Mouse (Mus musculus) midbrain, embryonic 16.5 days (tissue): ENCODE data around the gene Caskin1. TPM values are rescaled to one million over a fixed set of nuclear protein-coding genes. Genes with fewer than 3 reads are reported as not detected.
A peak's percentile ranks its signal among the peaks of the same experiment; 100 is the strongest.

Experiments used
- ATAC-seq: fragments of 200-750 bp; cut with Nextera tagmentation; 2 replicates; pipeline ENCODE4 v1.8.0; 2017; ENCODE audit warnings: moderate TSS enrichment
- H3K27ac ChIP-seq: fragments of 300-500 bp; sonication (generic); 2 replicates; pipeline ENCODE4 v1.5.1; 2014; ENCODE audit warnings: mild to moderate bottlenecking, low read length, mixed read lengths
- H3K27me3 ChIP-seq: fragments of 300-500 bp; sonication (generic); 2 replicates; pipeline ENCODE4 v1.6.1; 2014; ENCODE audit warnings: low read depth, low read length, mixed read lengths; ENCODE audit not compliant: control insufficient read depth, insufficient read depth
- H3K36me3 ChIP-seq: fragments of 300-500 bp; sonication (generic); 2 replicates; pipeline ENCODE4 v1.6.1; 2014; ENCODE audit warnings: mild to moderate bottlenecking, low read length, moderate library complexity, mixed read lengths; ENCODE audit not compliant: control insufficient read depth, insufficient read depth
- H3K4me1 ChIP-seq: fragments of 300-500 bp; sonication (generic); 2 replicates; pipeline ENCODE4 v1.6.1; 2014; ENCODE audit warnings: mild to moderate bottlenecking, low read length, mixed read lengths; ENCODE audit not compliant: control insufficient read depth, insufficient read depth
- H3K4me2 ChIP-seq: fragments of 300-500 bp; sonication (generic); 2 replicates; pipeline ENCODE4 v1.6.1; 2014; ENCODE audit warnings: mild to moderate bottlenecking, low read length, mixed read lengths
- H3K4me3 ChIP-seq: fragments of 300-500 bp; sonication (generic); 2 replicates; pipeline ENCODE4 v1.5.1; 2014; ENCODE audit warnings: low read depth, mild to moderate bottlenecking, low read length, moderate library complexity, mixed read lengths
- H3K9ac ChIP-seq: fragments of 300-500 bp; sonication (generic); 2 replicates; pipeline ENCODE4 v1.6.1; 2014; ENCODE audit warnings: low read depth, low read length, mixed read lengths
- H3K9me3 ChIP-seq: fragments of 300-500 bp; sonication (generic); replicated peaks from 2 replicates; pipeline ENCODE4 v1.6.1; 2014; ENCODE audit warnings: mild to moderate bottlenecking, low read length, mixed read lengths; ENCODE audit not compliant: control insufficient read depth, poor library complexity, severe bottlenecking
- WGBS: fragments of 180-500 bp; shearing (Covaris S2); extraction: QIAGEN DNeasy Blood & Tissue Kit; methylation state at CpG from one replicate; pipeline ENCODE4 v1.1.7; 2014; 5-methylcytosine and 5-hydroxymethylcytosine counted together
- polyA plus RNA-seq: library from polyadenylated mRNA; unstranded; fragments of >200 nt; fragmentation: Nextera tagmentation; extraction: Ambion mirVana; gene quantifications from 2 replicates; pipeline ENCODE4 v1.2.1, GENCODE M21; 2015

Caskin1 gene
- polyA plus RNA-seq, 1 experiment from 2014 or later: 45.7 TPM

DNA sequence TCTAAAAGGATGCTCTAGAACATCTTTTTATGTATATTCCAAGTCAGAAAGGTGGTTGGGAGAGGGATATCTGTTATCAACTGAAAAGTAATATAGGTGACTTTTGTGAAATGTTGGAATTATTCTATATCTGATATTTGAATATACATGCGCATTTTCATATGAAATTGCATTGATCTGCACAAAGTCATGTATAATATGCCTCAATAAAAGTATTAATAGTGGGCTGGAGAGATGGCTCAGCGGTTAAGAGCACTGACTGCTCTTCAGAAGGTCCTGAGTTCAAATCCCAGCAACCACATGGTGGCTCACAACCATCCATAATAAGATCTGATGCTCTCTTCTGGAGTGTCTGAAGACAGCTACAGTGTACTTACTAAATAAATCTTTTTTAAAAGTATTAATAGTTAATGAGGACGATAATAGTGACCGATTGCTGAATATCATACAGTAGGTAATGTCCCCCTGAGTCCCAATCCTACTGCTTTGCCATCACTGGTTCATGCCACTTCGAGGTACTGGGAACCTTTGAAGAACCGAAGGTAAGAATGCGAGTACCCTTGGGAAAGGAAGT lies 19.0 kb upstream of the Caskin1 start:
- no peaks in the 10 kb centered on the region for H3K9me3 ChIP-seq
- 18% methylated on average over 7 of the region's 7 CpGs for WGBS

GRCm38 (mm10) chr17:24469910-24470602 lies 18.3 kb upstream of the Caskin1 start, which contains the start of the genes E4f1 and Pgp:
TSS of gene E4f1 (minus strand) at chr17:24470313.
TSS of gene Pgp (plus strand) at chr17:24470392.
- H3K27ac ChIP-seq: peak within 1 kb of the TSS; percentile 86
- under 1% methylated on average over 68 of the region's 75 CpGs for WGBS
- peak; percentile 97 for ATAC-seq
- H3K9me3 ChIP-seq: no peaks in the 10 kb centered on the region
- H3K4me2 ChIP-seq: peak within 1 kb of the TSS; percentile 99
- peak within 1 kb of the TSS; percentile 92 for H3K9ac ChIP-seq
- H3K27me3 ChIP-seq: no peaks in the 10 kb centered on the region
- peaks cover 22% of the 10 kb centered on the region for H3K4me1 ChIP-seq
- peak within 1 kb of the TSS; percentile 92 for H3K4me3 ChIP-seq
- H3K36me3 ChIP-seq: peaks cover 5% of the 10 kb centered on the region; the same call in 1 of the 2 replicates

More for the DNA sequence above, 19.0 kb upstream of the Caskin1 start:
- Histone ChIP-seq H3K4me3 (peak overlapping the region; percentile 92), H3K36me3 (peaks cover under 1% of the 10 kb centered on the region; the same call in 1 of the 2 replicates), H3K27ac (peak overlapping the region; percentile 86), H3K9ac (peak overlapping the region; percentile 59), H3K27me3 (no peaks in the 10 kb centered on the region), H3K4me2 (peak overlapping the region; percentile 66), H3K4me1 (peaks cover 22% of the 10 kb centered on the region)
- ATAC-seq: no peak

GRCm38 (mm10) chr17:24470701-24471527 lies 17.5 kb upstream of the Caskin1 start:
- peak; percentile 21 for ATAC-seq
- Histone ChIP-seq H3K4me3 (peak overlapping the region; percentile 92), H3K27me3 (no peaks in the 10 kb centered on the region), H3K27ac (peak overlapping the region; percentile 86), H3K4me2 (peak overlapping the region; percentile 99), H3K9ac (peak overlapping the region; percentile 92), H3K36me3 (peaks cover 10% of the 10 kb centered on the region), H3K9me3 (no peaks in the 10 kb centered on the region), H3K4me1 (peaks cover 22% of the 10 kb centered on the region)
- WGBS: under 1% methylated on average over 68 of the region's 68 CpGs

- 88% methylated on average over 4 of the region's 4 CpGs for WGBS
- ATAC-seq: no peak
- H3K4me3 ChIP-seq: no peak overlapping the region
Measured at GRCm38 (mm10) chr17:24472512-24472911, 15.9 kb upstream of the Caskin1 start.

DNA sequence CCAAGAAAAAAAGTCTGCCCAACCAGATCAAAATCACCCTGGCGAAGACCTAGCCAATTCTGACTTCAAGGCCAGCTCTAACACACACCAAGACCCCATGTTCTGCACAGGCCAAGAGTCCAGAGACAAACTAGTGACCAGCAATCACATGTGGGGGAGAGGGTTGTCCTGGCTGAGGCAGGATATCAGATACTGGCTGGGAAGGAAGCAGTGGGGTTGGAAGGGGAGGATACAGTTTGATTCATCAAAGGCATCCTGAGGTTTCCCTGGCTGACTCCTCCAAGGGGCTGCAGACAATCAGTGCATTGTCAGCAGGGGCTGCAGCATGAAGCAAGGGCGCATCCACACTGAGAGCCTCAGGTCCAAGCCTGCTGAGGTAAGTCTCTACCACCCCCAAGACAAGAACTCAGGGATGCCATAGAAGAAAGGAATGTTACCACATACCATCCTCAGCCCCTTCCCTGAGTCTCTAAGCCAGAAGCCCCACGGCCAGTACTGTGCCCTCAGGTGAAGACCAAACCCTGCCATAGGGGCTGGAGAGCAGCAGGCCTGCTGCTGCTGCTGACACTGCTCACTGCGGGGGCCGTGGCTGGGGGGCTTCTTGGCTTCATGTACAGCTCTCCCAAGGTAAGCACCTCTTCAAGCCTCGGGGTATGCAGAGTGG lies 14.7 kb upstream of the Caskin1 start, which contains the start of gene Bricd5:
Gene Bricd5, plus strand, starts transcription at position 273 of the 664 bp plus-strand sequence.
- peak within 1 kb of the TSS; percentile 99; the same call in 1 of the 2 replicates for H3K4me2 ChIP-seq
- H3K4me3 ChIP-seq: no peak within 1 kb of the TSS
- H3K9ac ChIP-seq: no peak within 1 kb of the TSS
- no peaks in the 10 kb centered on the region for H3K27me3 ChIP-seq
- no peak within 1 kb of the TSS for H3K27ac ChIP-seq
- 80% methylated on average over 6 of the region's 6 CpGs for WGBS
- no peak for ATAC-seq
- peaks cover 22% of the 10 kb centered on the region for H3K36me3 ChIP-seq
- peaks cover 32% of the 10 kb centered on the region for H3K4me1 ChIP-seq
- H3K9me3 ChIP-seq: no peaks in the 10 kb centered on the region

More at GRCm38 (mm10) chr17:24472512-24472911, 15.9 kb upstream of the Caskin1 start:
- Histone ChIP-seq H3K9ac (no peak overlapping the region), H3K27me3 (no peaks in the 10 kb centered on the region), H3K27ac (no peak overlapping the region), H3K4me1 (peaks cover 23% of the 10 kb centered on the region), H3K36me3 (peaks cover 22% of the 10 kb centered on the region), H3K9me3 (no peaks in the 10 kb centered on the region), H3K4me2 (peak overlapping the region; percentile 99; the same call in 1 of the 2 replicates)

- no peak overlapping the region for H3K9ac ChIP-seq
- H3K4me3 ChIP-seq: no peak overlapping the region
- peaks cover 22% of the 10 kb centered on the region for H3K36me3 ChIP-seq
- peaks cover 32% of the 10 kb centered on the region for H3K4me1 ChIP-seq
- H3K4me2 ChIP-seq: no peak overlapping the region
- no peak for ATAC-seq
- H3K27ac ChIP-seq: no peak overlapping the region
- no peaks in the 10 kb centered on the region for H3K27me3 ChIP-seq
- WGBS: 89% methylated on average over 5 of the region's 5 CpGs
- H3K9me3 ChIP-seq: no peaks in the 10 kb centered on the region
Measured at GRCm38 (mm10) chr17:24474557-24474956, 13.8 kb upstream of the Caskin1 start.

GRCm38 (mm10) chr17:24475586-24475985 lies 12.8 kb upstream of the Caskin1 start:
- Histone ChIP-seq H3K27me3 (no peaks in the 10 kb centered on the region), H3K4me3 (no peak overlapping the region), H3K4me2 (no peak overlapping the region), H3K4me1 (peaks cover 32% of the 10 kb centered on the region), H3K27ac (no peak overlapping the region), H3K9ac (no peak overlapping the region), H3K36me3 (peaks cover 22% of the 10 kb centered on the region), H3K9me3 (no peaks in the 10 kb centered on the region)
- WGBS: 94% methylated on average over 6 of the region's 6 CpGs
- ATAC-seq: no peak

- no peak for ATAC-seq
- H3K27me3 ChIP-seq: no peaks in the 10 kb centered on the region
- H3K36me3 ChIP-seq: peaks cover 22% of the 10 kb centered on the region
- H3K9me3 ChIP-seq: no peaks in the 10 kb centered on the region
- peaks cover 28% of the 10 kb centered on the region for H3K4me1 ChIP-seq
- no peak overlapping the region for H3K4me2 ChIP-seq
- H3K9ac ChIP-seq: no peak overlapping the region
- no peak overlapping the region for H3K27ac ChIP-seq
- H3K4me3 ChIP-seq: no peak overlapping the region
- WGBS: 90% methylated on average over 10 of the region's 10 CpGs
Measured at GRCm38 (mm10) chr17:24476022-24476776, 12.2 kb upstream of the Caskin1 start.
